Mouse (Mus musculus): ENCODE results near the gene Ttc8.

GRCm38 (mm10) chr12:98961008-98961407, 40.6 kb downstream of the Ttc8 start:
- TF ChIP-seq CTCF (IDR thresholded peaks at IDR 0.05; ENCODE audit: low read depth, low read length) = no peak
- no peak for TF ChIP-seq POLR2A (IDR thresholded peaks at IDR 0.05; ENCODE audit: borderline replicate concordance, low read depth, low read length)
